Mouse (Mus musculus): ENCODE measurements around the gene Bcan.

DNA sequence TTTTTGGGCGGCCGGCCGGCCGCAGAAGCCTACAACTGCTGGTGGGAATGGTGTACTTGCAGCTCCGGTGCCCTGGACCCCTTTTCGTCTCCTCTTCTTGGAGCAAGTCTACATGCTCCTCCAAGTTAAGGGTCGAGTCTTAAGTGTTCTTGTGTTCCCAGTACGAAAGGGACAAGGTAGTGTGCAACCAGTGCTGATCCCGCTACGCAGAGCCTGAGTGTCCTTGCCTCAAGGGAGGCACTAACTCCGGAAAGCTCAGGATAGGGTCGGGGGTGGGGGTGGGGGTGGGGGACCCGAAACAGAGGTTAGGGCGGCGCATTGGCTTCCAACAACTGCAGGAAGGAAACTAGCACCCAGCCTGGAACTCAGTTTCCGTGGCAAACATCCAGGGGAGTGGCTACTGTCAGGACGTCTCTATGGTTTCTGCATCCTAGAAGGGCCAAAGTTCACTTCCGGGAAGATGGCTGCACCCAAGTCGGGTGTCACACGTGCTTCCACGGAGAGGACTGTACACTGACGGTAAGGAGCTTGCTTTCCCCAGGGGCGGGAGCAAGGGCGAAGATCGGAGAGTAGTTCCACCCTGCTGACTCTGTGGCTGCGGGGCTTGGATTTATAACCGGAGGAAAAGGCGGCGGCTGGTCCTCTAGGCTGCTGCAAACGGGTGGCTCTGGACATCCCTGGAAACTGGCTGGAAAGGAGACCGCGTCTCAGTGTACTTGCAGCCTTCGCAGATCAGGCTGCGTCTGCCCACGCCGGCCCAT is 42.8 kb upstream of the Bcan start, which contains the start of gene Gpatch4:
- TF ChIP-seq CTCF (IDR thresholded peaks at IDR 0.05; ENCODE audit: low read depth) (no peak), EP300 (IDR thresholded peaks at IDR 0.05; ENCODE audit: low read depth) (no peak)

All from liver, postnatal 0 days (tissue).